16 mouse cellular contexts compared by ENCODE assay signal in the genomic region with DNA sequence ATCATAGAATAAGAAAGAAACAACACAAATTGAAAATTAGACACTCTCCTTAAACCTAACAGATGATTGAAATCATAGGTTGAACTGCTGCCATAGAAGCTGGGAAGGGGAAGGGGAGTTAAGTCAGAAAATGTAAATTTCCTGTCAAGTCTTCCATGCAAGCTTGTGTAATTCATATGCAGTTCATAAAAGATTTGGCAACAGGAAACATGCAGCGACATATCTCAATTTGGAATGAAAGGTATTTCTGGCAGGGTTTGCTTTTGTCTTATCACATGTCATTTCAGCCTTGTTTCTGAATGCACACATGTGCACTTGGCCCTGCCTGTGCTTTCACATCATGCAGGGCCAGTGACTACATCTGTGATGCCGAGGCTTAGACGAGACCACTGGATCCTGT.
"Had no signal": no experiment of that assay in that cellular context is flagged by ENCODE, and none has a peak within 500 bp of the region (broad histone marks: within the 10 kb centered on the region; RNA-seq: fewer than 3 reads in every experiment).

No protein-coding gene starts in this region.

- H3K4me2 ChIP-seq: limb, embryonic 15.5 days; liver, embryonic 12.5 days; neural tube, embryonic 15.5 days had no signal

- H3K4me1 ChIP-seq: limb, embryonic 15.5 days; liver, embryonic 12.5 days; midbrain, embryonic 10.5 days; neural tube, embryonic 15.5 days had no signal

- DNase-seq: kidney, adult 8-10 months; kidney, postnatal 10 days; kidney, postnatal 4 days; left cerebral cortex, postnatal 4 days; lung, postnatal 36 days; midbrain, embryonic 14.5 days; right cerebral cortex, adult 18-20 months; right cerebral cortex, postnatal 25 days; thymus, postnatal 4 days had no signal

- H3K4me3 ChIP-seq: layer of hippocampus, adult 2 months; limb, embryonic 15.5 days; liver, embryonic 12.5 days; midbrain, embryonic 10.5 days; myocyte; neural tube, embryonic 15.5 days had no signal

- H3K9me3 ChIP-seq: limb, embryonic 15.5 days; liver, embryonic 12.5 days; midbrain, embryonic 10.5 days; neural tube, embryonic 15.5 days had no signal

- H3K27ac ChIP-seq: layer of hippocampus, adult 2 months; limb, embryonic 15.5 days; liver, embryonic 12.5 days; midbrain, embryonic 10.5 days; neural tube, embryonic 15.5 days; stomach, postnatal 0 days had no signal

- H3K27me3 ChIP-seq: limb, embryonic 15.5 days; liver, embryonic 12.5 days; neural tube, embryonic 15.5 days had no signal

- H3K9ac ChIP-seq: limb, embryonic 15.5 days; liver, embryonic 12.5 days; neural tube, embryonic 15.5 days had no signal

- ATAC-seq: liver, embryonic 12.5 days had no signal

- H3K36me3 ChIP-seq: limb, embryonic 15.5 days; liver, embryonic 12.5 days; midbrain, embryonic 10.5 days; neural tube, embryonic 15.5 days had no signal
